Mouse (Mus musculus): ENCODE results near the gene Atp5g1. TPM values are rescaled to one million over a fixed set of nuclear protein-coding genes. Genes with fewer than 3 reads are reported as not detected.

Gene Atp5g1
- polyA plus RNA-seq, 1 experiment from 2014 or later = 1,086 TPM

- no peak for DNase-seq (ENCODE audit: low spot score)
- Histone ChIP-seq H3K27me3 (replicated peaks; ENCODE audit: control insufficient read depth, insufficient read depth, low read length) (no peaks in the 10 kb centered on the region), H3K36me3 (ENCODE audit: control insufficient read depth, insufficient read depth, low read length) (peaks cover 14% of the 10 kb centered on the region), H3K9me3 (ENCODE audit: control insufficient read depth, low read length) (no peaks in the 10 kb centered on the region), H3K4me3 (ENCODE audit: low read depth, low read length) (no peak overlapping the region), H3K27ac (ENCODE audit: low read depth) (no peak overlapping the region), H3K4me2 (ENCODE audit: low read length) (no peak overlapping the region), H3K9ac (ENCODE audit: low read length) (no peak overlapping the region), H3K4me1 (replicated peaks; ENCODE audit: control insufficient read depth, insufficient read depth, low read length) (peaks cover 10% of the 10 kb centered on the region; the same call in 1 of the 2 replicates)
- no peak for ATAC-seq (replicated peaks; ENCODE audit: low FRiP score, low TSS enrichment, low read depth)
- 87% methylated on average over 1 of the region's 1 CpGs for WGBS
Observed at GRCm38 (mm10) chr11:96038560-96038959, 36.9 kb downstream of the Atp5g1 start.

GRCm38 (mm10) chr11:96037499-96037898 is 38.0 kb downstream of the Atp5g1 start:
- no peaks in the 10 kb centered on the region for H3K9me3 ChIP-seq (ENCODE audit: control insufficient read depth, low read length)
- no peak overlapping the region for H3K27ac ChIP-seq (ENCODE audit: low read depth)
- H3K9ac ChIP-seq (ENCODE audit: low read length) = no peak overlapping the region
- no peaks in the 10 kb centered on the region for H3K27me3 ChIP-seq (replicated peaks; ENCODE audit: control insufficient read depth, insufficient read depth, low read length)
- no peak overlapping the region for H3K4me2 ChIP-seq (ENCODE audit: low read length)
- WGBS = 85% methylated on average over 5 of the region's 5 CpGs
- H3K4me1 ChIP-seq (replicated peaks; ENCODE audit: control insufficient read depth, insufficient read depth, low read length) = peaks cover 10% of the 10 kb centered on the region; the same call in 1 of the 2 replicates
- H3K36me3 ChIP-seq (ENCODE audit: control insufficient read depth, insufficient read depth, low read length) = peaks cover 14% of the 10 kb centered on the region
- ATAC-seq (replicated peaks; ENCODE audit: low FRiP score, low TSS enrichment, low read depth) (no peak), DNase-seq (ENCODE audit: low spot score) (no peak)
- no peak overlapping the region for H3K4me3 ChIP-seq (ENCODE audit: low read depth, low read length)

- peaks cover 8% of the 10 kb centered on the region; the same call in 1 of the 2 replicates for H3K36me3 ChIP-seq (ENCODE audit: control insufficient read depth, insufficient read depth, low read length)
- peak overlapping the region; percentile 90 for H3K4me3 ChIP-seq (ENCODE audit: low read depth, low read length)
- H3K4me2 ChIP-seq (ENCODE audit: low read length) = peak overlapping the region; percentile 99
- ATAC-seq (replicated peaks; ENCODE audit: low FRiP score, low TSS enrichment, low read depth) (peak; percentile 18; the same call in 1 of the 2 replicates), DNase-seq (ENCODE audit: low spot score) (no peak)
- peaks cover 10% of the 10 kb centered on the region; the same call in 1 of the 2 replicates for H3K4me1 ChIP-seq (replicated peaks; ENCODE audit: control insufficient read depth, insufficient read depth, low read length)
- no peaks in the 10 kb centered on the region for H3K27me3 ChIP-seq (replicated peaks; ENCODE audit: control insufficient read depth, insufficient read depth, low read length)
- no peaks in the 10 kb centered on the region for H3K9me3 ChIP-seq (ENCODE audit: control insufficient read depth, low read length)
- 8% methylated on average over 6 of the region's 6 CpGs for WGBS
- H3K9ac ChIP-seq (ENCODE audit: low read length) = peak overlapping the region; percentile 68
- H3K27ac ChIP-seq (ENCODE audit: low read depth) = no peak overlapping the region
Observed at GRCm38 (mm10) chr11:96035133-96035532, 40.3 kb downstream of the Atp5g1 start.

GRCm38 (mm10) chr11:96034596-96035052 is 40.8 kb downstream of the Atp5g1 start, which contains the start of gene Snf8:
TSS of gene Snf8 (plus strand) at chr11:96034885.
- peak within 1 kb of the TSS; percentile 66 for H3K27ac ChIP-seq (ENCODE audit: low read depth)
- no peaks in the 10 kb centered on the region for H3K9me3 ChIP-seq (ENCODE audit: control insufficient read depth, low read length)
- ATAC-seq (replicated peaks; ENCODE audit: low FRiP score, low TSS enrichment, low read depth) = peak; percentile 80
- H3K4me3 ChIP-seq (ENCODE audit: low read depth, low read length) = peak within 1 kb of the TSS; percentile 90
- H3K4me2 ChIP-seq (ENCODE audit: low read length) = peak within 1 kb of the TSS; percentile 99
- WGBS = under 1% methylated on average over 29 of the region's 29 CpGs
- no peaks in the 10 kb centered on the region for H3K27me3 ChIP-seq (replicated peaks; ENCODE audit: control insufficient read depth, insufficient read depth, low read length)
- peak; percentile 100 for DNase-seq (ENCODE audit: low spot score)
- H3K36me3 ChIP-seq (ENCODE audit: control insufficient read depth, insufficient read depth, low read length) = peaks cover 8% of the 10 kb centered on the region; the same call in 1 of the 2 replicates
- peak within 1 kb of the TSS; percentile 68 for H3K9ac ChIP-seq (ENCODE audit: low read length)
- H3K4me1 ChIP-seq (replicated peaks; ENCODE audit: control insufficient read depth, insufficient read depth, low read length) = peaks cover 10% of the 10 kb centered on the region; the same call in 1 of the 2 replicates

GRCm38 (mm10) chr11:96034116-96034515 is 41.4 kb downstream of the Atp5g1 start:
- Histone ChIP-seq H3K9me3 (ENCODE audit: control insufficient read depth, low read length) (no peaks in the 10 kb centered on the region), H3K27ac (ENCODE audit: low read depth) (peak overlapping the region; percentile 66; the same call in 1 of the 2 replicates)
- 53% methylated on average over 8 of the region's 8 CpGs for WGBS

GRCm38 (mm10) chr11:96033264-96033663 is 42.2 kb downstream of the Atp5g1 start:
- H3K9ac ChIP-seq (ENCODE audit: low read length) = no peak overlapping the region
- no peaks in the 10 kb centered on the region for H3K27me3 ChIP-seq (replicated peaks; ENCODE audit: control insufficient read depth, insufficient read depth, low read length)
- 96% methylated on average over 3 of the region's 3 CpGs for WGBS
- H3K4me3 ChIP-seq (ENCODE audit: low read depth, low read length) = no peak overlapping the region
- H3K4me1 ChIP-seq (replicated peaks; ENCODE audit: control insufficient read depth, insufficient read depth, low read length) = peaks cover 10% of the 10 kb centered on the region; the same call in 1 of the 2 replicates
- ATAC-seq (replicated peaks; ENCODE audit: low FRiP score, low TSS enrichment, low read depth) (no peak), DNase-seq (ENCODE audit: low spot score) (no peak)
- no peaks in the 10 kb centered on the region for H3K36me3 ChIP-seq (ENCODE audit: control insufficient read depth, insufficient read depth, low read length)
- H3K4me2 ChIP-seq (ENCODE audit: low read length) = no peak overlapping the region
- no peaks in the 10 kb centered on the region for H3K9me3 ChIP-seq (ENCODE audit: control insufficient read depth, low read length)
- no peak overlapping the region for H3K27ac ChIP-seq (ENCODE audit: low read depth)

More at GRCm38 (mm10) chr11:96034116-96034515, 41.4 kb downstream of the Atp5g1 start:
- H3K4me1 ChIP-seq (replicated peaks; ENCODE audit: control insufficient read depth, insufficient read depth, low read length) = peaks cover 10% of the 10 kb centered on the region; the same call in 1 of the 2 replicates
- peak overlapping the region; percentile 68 for H3K9ac ChIP-seq (ENCODE audit: low read length)
- H3K4me3 ChIP-seq (ENCODE audit: low read depth, low read length) = peak overlapping the region; percentile 90
- H3K4me2 ChIP-seq (ENCODE audit: low read length) = peak overlapping the region; percentile 99
- DNase-seq (ENCODE audit: low spot score) (no peak), ATAC-seq (replicated peaks; ENCODE audit: low FRiP score, low TSS enrichment, low read depth) (no peak)
- H3K27me3 ChIP-seq (replicated peaks; ENCODE audit: control insufficient read depth, insufficient read depth, low read length) = no peaks in the 10 kb centered on the region
- peaks cover 5% of the 10 kb centered on the region; the same call in 1 of the 2 replicates for H3K36me3 ChIP-seq (ENCODE audit: control insufficient read depth, insufficient read depth, low read length)

GRCm38 (mm10) chr11:96031701-96032100 is 43.8 kb downstream of the Atp5g1 start:
- ATAC-seq (replicated peaks; ENCODE audit: low FRiP score, low TSS enrichment, low read depth) (no peak), DNase-seq (ENCODE audit: low spot score) (no peak)
- Histone ChIP-seq H3K9me3 (ENCODE audit: control insufficient read depth, low read length) (no peaks in the 10 kb centered on the region), H3K36me3 (ENCODE audit: control insufficient read depth, insufficient read depth, low read length) (no peaks in the 10 kb centered on the region), H3K4me3 (ENCODE audit: low read depth, low read length) (no peak overlapping the region), H3K27me3 (replicated peaks; ENCODE audit: control insufficient read depth, insufficient read depth, low read length) (no peaks in the 10 kb centered on the region), H3K4me2 (ENCODE audit: low read length) (no peak overlapping the region), H3K9ac (ENCODE audit: low read length) (no peak overlapping the region), H3K4me1 (replicated peaks; ENCODE audit: control insufficient read depth, insufficient read depth, low read length) (peaks cover 10% of the 10 kb centered on the region; the same call in 1 of the 2 replicates), H3K27ac (ENCODE audit: low read depth) (no peak overlapping the region)
- 79% methylated on average over 2 of the region's 2 CpGs for WGBS

- no peaks in the 10 kb centered on the region for H3K36me3 ChIP-seq (ENCODE audit: control insufficient read depth, insufficient read depth, low read length)
- no peak for ATAC-seq (replicated peaks; ENCODE audit: low FRiP score, low TSS enrichment, low read depth)
- H3K4me1 ChIP-seq (replicated peaks; ENCODE audit: control insufficient read depth, insufficient read depth, low read length) = peaks cover 8% of the 10 kb centered on the region; the same call in 1 of the 2 replicates
- H3K4me2 ChIP-seq (ENCODE audit: low read length) = no peak overlapping the region
- no peak overlapping the region for H3K4me3 ChIP-seq (ENCODE audit: low read depth, low read length)
- no peak overlapping the region for H3K27ac ChIP-seq (ENCODE audit: low read depth)
- DNase-seq (ENCODE audit: low spot score) = no peak
- no peak overlapping the region for H3K9ac ChIP-seq (ENCODE audit: low read length)
- WGBS = 81% methylated on average over 3 of the region's 3 CpGs
- H3K27me3 ChIP-seq (replicated peaks; ENCODE audit: control insufficient read depth, insufficient read depth, low read length) = no peaks in the 10 kb centered on the region
- H3K9me3 ChIP-seq (ENCODE audit: control insufficient read depth, low read length) = no peaks in the 10 kb centered on the region
Observed at GRCm38 (mm10) chr11:96030571-96030970, 44.9 kb downstream of the Atp5g1 start.

GRCm38 (mm10) chr11:96028130-96028529 is 47.3 kb downstream of the Atp5g1 start:
- Histone ChIP-seq H3K4me1 (replicated peaks; ENCODE audit: control insufficient read depth, insufficient read depth, low read length) (no peaks in the 10 kb centered on the region), H3K4me3 (ENCODE audit: low read depth, low read length) (no peak overlapping the region), H3K27ac (ENCODE audit: low read depth) (no peak overlapping the region), H3K9ac (ENCODE audit: low read length) (no peak overlapping the region), H3K9me3 (ENCODE audit: control insufficient read depth, low read length) (no peaks in the 10 kb centered on the region), H3K4me2 (ENCODE audit: low read length) (no peak overlapping the region), H3K27me3 (replicated peaks; ENCODE audit: control insufficient read depth, insufficient read depth, low read length) (no peaks in the 10 kb centered on the region), H3K36me3 (ENCODE audit: control insufficient read depth, insufficient read depth, low read length) (no peaks in the 10 kb centered on the region)
- DNase-seq (ENCODE audit: low spot score) = no peak
- 74% methylated on average over 5 of the region's 5 CpGs for WGBS
- no peak for ATAC-seq (replicated peaks; ENCODE audit: low FRiP score, low TSS enrichment, low read depth)
